18 mouse cellular contexts compared by ENCODE assay signal in genomic region chr1:95109966-95110365, GRCm38 (mm10).
DNase-seq lines count a peak whose midpoint lies in the region.
"Had no signal": no experiment of that assay in that cellular context is flagged by ENCODE, and none has a peak within 500 bp of the region (broad histone marks: within the 10 kb centered on the region; RNA-seq: fewer than 3 reads in every experiment).

No protein-coding gene starts in this region.

- intact Hi-C loops in left cerebral cortex, postnatal 10 days (cut with DNase I), result no loop called here
- intact Hi-C loops in heart, postnatal 10 days (cut with DNase I), result no loop called here

- peak; percentile 18 for DNase-seq in layer of hippocampus, adult 11-12 months (ENCODE audit: low spot score)
- no peak for DNase-seq in layer of hippocampus, adult 9-10 months (ENCODE audit: low spot score)
- DNase-seq in left cerebral cortex, adult 11 months (ENCODE audit: low spot score), result peak; percentile 4
- no peak for DNase-seq in left cerebral cortex, postnatal 10 days (ENCODE audit: extremely low spot score in 1 of 2, low spot score in 2 of 2)
- peak; percentile 65 for DNase-seq in brain, adult 2 months (ENCODE audit: low read depth, low spot score)
- peak; percentile 68 for DNase-seq in layer of hippocampus, adult 9-11 months
- DNase-seq in cerebellum, postnatal 10 days, result no peak
- DNase-seq in heart, postnatal 10 days, result no peak
- DNase-seq: adrenal gland, adult 2 months; adrenal gland, postnatal 14 days; cerebellum, adult 11-12 months; cerebellum, adult 8-10 months; cerebellum, postnatal 25 days; forebrain, postnatal 0 days; gastrocnemius, postnatal 25 days; heart, adult 18-20 months; heart, postnatal 14 days; heart, postnatal 4 days had no signal

Comparison
In these comparisons a context has a peak if more than half of its experiments do, and no peak if none do; other contexts are left out.
1. DNase-seq: peak in layer of hippocampus, adult 11-12 months (single experiment), left cerebral cortex, adult 11 months (single experiment), brain, adult 2 months (single experiment) and layer of hippocampus, adult 9-11 months (single experiment); none in layer of hippocampus, adult 9-10 months (single experiment), left cerebral cortex, postnatal 10 days (0 of 2), cerebellum, postnatal 10 days (0 of 2) and heart, postnatal 10 days (0 of 2).